Mouse (Mus musculus): ENCODE measurements around the gene Zfp706. TPM values are rescaled to one million over a fixed set of nuclear protein-coding genes. Genes with fewer than 3 reads are reported as not detected.

The Zfp706 gene
- polyA plus RNA-seq, 1 experiment from 2014 or later: 462 TPM

DNA sequence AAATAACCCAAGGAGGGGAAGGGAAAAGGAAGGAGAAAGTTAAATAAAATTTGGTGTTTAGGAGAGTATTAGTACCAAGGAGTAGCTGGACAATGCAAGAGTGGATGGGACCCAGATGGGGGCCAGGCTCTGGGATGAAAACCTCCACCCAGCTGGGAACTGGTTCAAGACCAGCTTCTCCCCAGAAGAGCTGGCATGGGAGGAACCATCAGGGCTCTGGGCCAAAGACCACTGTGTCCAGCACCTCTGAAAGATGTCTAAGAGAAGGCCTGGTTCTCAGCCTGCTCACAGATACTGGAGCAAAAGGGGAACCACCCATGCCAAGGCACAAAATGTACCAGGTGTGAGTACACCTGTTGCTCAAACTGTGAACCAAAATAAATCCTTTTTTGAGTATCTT, 20.4 kb upstream of the Zfp706 start:
- ATAC-seq (replicated peaks; ENCODE audit: low FRiP score, low TSS enrichment, low read depth) (no peak), DNase-seq (ENCODE audit: low spot score) (no peak)
- H3K4me2 ChIP-seq (ENCODE audit: low read length): no peak overlapping the region
- no peak overlapping the region for H3K27ac ChIP-seq (ENCODE audit: low read depth)
- no peaks in the 10 kb centered on the region for H3K36me3 ChIP-seq (ENCODE audit: control insufficient read depth, insufficient read depth, low read length)
- peaks cover 11% of the 10 kb centered on the region; the same call in 1 of the 2 replicates for H3K4me1 ChIP-seq (replicated peaks; ENCODE audit: control insufficient read depth, insufficient read depth, low read length)
- no peaks in the 10 kb centered on the region for H3K27me3 ChIP-seq (replicated peaks; ENCODE audit: control insufficient read depth, insufficient read depth, low read length)
- no peaks in the 10 kb centered on the region for H3K9me3 ChIP-seq (ENCODE audit: control insufficient read depth, low read length)
- H3K9ac ChIP-seq (ENCODE audit: low read length): no peak overlapping the region
- H3K4me3 ChIP-seq (ENCODE audit: low read depth, low read length): no peak overlapping the region

DNA sequence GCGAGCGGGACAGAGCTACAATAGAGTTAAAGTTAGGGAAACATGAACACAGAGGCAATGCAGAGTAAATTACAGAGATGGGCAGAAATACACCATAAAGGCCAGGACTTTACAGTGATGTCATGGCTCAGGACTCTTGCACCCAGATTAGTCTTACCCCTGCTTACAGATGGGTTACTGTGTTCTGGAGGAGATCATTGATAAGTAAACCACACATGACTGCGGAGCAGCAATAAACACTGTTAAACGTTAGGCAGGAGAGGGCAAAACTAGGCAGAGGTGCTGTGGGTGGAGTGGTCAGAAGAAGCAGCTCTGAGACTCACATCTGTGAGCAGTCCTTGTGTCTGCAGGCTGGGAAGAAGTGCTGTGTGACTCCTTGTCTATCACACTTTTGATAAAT, 18.9 kb upstream of the Zfp706 start:
- Histone ChIP-seq H3K9ac (ENCODE audit: low read length) (no peak overlapping the region), H3K4me2 (ENCODE audit: low read length) (no peak overlapping the region), H3K36me3 (ENCODE audit: control insufficient read depth, insufficient read depth, low read length) (no peaks in the 10 kb centered on the region), H3K4me3 (ENCODE audit: low read depth, low read length) (no peak overlapping the region), H3K4me1 (replicated peaks; ENCODE audit: control insufficient read depth, insufficient read depth, low read length) (peaks cover 6% of the 10 kb centered on the region; the same call in 1 of the 2 replicates), H3K27ac (ENCODE audit: low read depth) (no peak overlapping the region), H3K27me3 (replicated peaks; ENCODE audit: control insufficient read depth, insufficient read depth, low read length) (no peaks in the 10 kb centered on the region), H3K9me3 (ENCODE audit: control insufficient read depth, low read length) (no peaks in the 10 kb centered on the region)
- 57% methylated on average over 4 of the region's 4 CpGs for WGBS
- DNase-seq (ENCODE audit: low spot score) (no peak), ATAC-seq (replicated peaks; ENCODE audit: low FRiP score, low TSS enrichment, low read depth) (no peak)

DNA sequence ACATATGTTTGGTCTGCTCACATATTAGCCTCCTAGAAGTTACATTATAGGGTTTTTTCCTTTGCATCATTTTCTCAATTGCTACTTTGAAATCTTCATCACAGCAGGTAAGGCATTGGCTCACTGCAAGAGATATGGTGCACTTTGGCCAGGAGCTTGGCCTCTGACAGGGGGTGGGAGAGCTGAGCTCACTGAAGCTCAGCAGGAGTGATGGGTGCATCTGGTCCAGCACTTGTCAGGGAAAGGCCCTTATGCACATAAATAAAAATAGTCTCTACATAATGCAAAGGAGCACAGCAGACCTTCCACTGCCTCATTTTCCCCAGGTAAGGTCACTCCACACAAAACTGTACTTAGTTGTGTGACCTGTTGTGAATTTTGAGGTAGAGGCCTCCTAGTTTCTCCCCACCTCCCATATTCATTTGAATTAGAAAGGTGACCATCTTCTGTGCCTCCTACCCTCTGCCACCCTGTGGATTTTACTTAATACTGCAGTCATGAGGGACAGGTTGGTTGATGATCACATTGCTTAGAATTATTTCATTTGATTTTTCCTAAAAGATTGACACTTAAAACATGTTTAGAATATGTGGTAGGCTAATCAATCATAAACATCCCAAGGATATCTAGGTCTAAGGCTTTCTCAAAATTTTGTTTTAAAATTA, 13.1 kb upstream of the Zfp706 start:
- H3K9ac ChIP-seq (ENCODE audit: low read length): no peak overlapping the region
- no peak for ATAC-seq (replicated peaks; ENCODE audit: low FRiP score, low TSS enrichment, low read depth)
- no peaks in the 10 kb centered on the region for H3K4me1 ChIP-seq (replicated peaks; ENCODE audit: control insufficient read depth, insufficient read depth, low read length)

DNA sequence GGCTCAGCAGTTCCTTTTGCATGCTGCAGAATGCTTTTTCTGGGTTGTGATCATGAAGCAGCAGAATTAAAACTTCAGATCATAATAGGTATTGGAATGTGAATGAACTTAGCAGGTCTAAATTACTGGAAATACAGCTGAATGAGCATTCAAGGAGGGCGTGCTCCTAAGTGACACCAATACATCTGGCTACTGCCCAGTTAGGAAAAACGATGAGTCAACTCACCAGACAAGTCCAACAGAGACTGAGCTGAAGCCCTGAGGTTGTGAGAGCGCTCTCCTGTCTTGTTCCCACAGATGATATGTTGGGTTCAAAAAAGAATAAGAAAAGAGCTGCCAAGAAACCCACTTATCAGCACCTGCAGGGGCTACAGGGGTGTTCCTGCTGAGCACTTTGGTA, 11.9 kb upstream of the Zfp706 start:
- Histone ChIP-seq H3K36me3 (ENCODE audit: control insufficient read depth, insufficient read depth, low read length) (no peaks in the 10 kb centered on the region), H3K4me3 (ENCODE audit: low read depth, low read length) (no peak overlapping the region), H3K9me3 (ENCODE audit: control insufficient read depth, low read length) (no peaks in the 10 kb centered on the region), H3K4me2 (ENCODE audit: low read length) (no peak overlapping the region), H3K27ac (ENCODE audit: low read depth) (no peak overlapping the region), H3K4me1 (replicated peaks; ENCODE audit: control insufficient read depth, insufficient read depth, low read length) (no peaks in the 10 kb centered on the region), H3K9ac (ENCODE audit: low read length) (no peak overlapping the region), H3K27me3 (replicated peaks; ENCODE audit: control insufficient read depth, insufficient read depth, low read length) (no peaks in the 10 kb centered on the region)
- ATAC-seq (replicated peaks; ENCODE audit: low FRiP score, low TSS enrichment, low read depth) (no peak), DNase-seq (ENCODE audit: low spot score) (no peak)
- whole genome bisulfite sequencing: 83% methylated on average over 3 of the region's 3 CpGs

More for the DNA sequence above, 13.1 kb upstream of the Zfp706 start:
- no peak overlapping the region for H3K4me3 ChIP-seq (ENCODE audit: low read depth, low read length)
- H3K9me3 ChIP-seq (ENCODE audit: control insufficient read depth, low read length): no peaks in the 10 kb centered on the region
- no peak for DNase-seq (ENCODE audit: low spot score)
- no peaks in the 10 kb centered on the region for H3K36me3 ChIP-seq (ENCODE audit: control insufficient read depth, insufficient read depth, low read length)
- no peak overlapping the region for H3K4me2 ChIP-seq (ENCODE audit: low read length)
- H3K27ac ChIP-seq (ENCODE audit: low read depth): no peak overlapping the region
- H3K27me3 ChIP-seq (replicated peaks; ENCODE audit: control insufficient read depth, insufficient read depth, low read length): no peaks in the 10 kb centered on the region

DNA sequence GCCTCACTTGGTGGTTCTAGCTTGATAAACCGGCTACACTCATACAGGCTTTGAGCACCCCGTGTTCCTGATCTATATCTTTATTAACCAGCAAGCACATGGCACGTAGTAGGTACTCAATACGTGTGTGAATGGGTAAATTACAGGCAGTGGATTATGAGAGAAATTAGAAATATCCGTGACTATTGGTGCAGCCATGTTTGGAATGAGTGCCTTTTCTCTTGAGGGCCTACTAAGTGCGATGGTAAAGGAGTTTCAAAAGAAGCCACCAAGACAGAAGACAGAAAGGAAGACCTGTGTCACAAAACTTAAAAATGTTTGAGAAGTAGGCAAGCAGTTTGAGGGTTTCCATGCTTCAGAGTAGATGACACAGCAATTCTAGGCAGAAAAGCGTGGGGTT, 4.3 kb upstream of the Zfp706 start:
- H3K9ac ChIP-seq (ENCODE audit: low read length): no peak overlapping the region
- H3K36me3 ChIP-seq (ENCODE audit: control insufficient read depth, insufficient read depth, low read length): no peaks in the 10 kb centered on the region
- WGBS: 88% methylated on average over 7 of the region's 7 CpGs
- no peaks in the 10 kb centered on the region for H3K27me3 ChIP-seq (replicated peaks; ENCODE audit: control insufficient read depth, insufficient read depth, low read length)
- H3K4me3 ChIP-seq (ENCODE audit: low read depth, low read length): no peak overlapping the region
- no peak for DNase-seq (ENCODE audit: low spot score)
- H3K9me3 ChIP-seq (ENCODE audit: control insufficient read depth, low read length): no peaks in the 10 kb centered on the region
- 0 out of 2 replicates have a peak, but pooled peaks cover 5% of the 10 kb centered on the region for H3K4me1 ChIP-seq (replicated peaks; ENCODE audit: control insufficient read depth, insufficient read depth, low read length)
- H3K27ac ChIP-seq (ENCODE audit: low read depth): no peak overlapping the region
- no peak for ATAC-seq (replicated peaks; ENCODE audit: low FRiP score, low TSS enrichment, low read depth)
- H3K4me2 ChIP-seq (ENCODE audit: low read length): no peak overlapping the region

DNA sequence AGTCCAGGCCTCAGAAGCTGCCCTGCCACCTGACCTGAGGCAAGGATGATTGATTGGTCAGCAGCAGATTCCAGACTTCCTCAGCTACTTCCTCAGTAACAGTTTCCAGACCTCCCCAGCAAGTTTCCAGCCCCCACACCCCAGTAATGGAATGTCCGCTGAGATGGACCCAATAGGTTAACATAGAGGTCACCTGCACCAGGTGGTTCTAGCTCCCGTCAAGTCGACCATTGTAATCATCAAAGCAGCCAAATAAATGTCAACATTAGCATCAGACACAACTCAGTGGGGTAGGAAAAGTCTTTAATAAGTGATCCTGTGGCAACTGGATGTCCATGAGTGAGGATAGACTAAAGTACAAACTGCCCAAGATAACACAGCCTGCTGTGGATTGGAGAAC, 3.7 kb upstream of the Zfp706 start:
- 33% methylated on average over 3 of the region's 3 CpGs for WGBS
- H3K4me1 ChIP-seq (replicated peaks; ENCODE audit: control insufficient read depth, insufficient read depth, low read length): 0 out of 2 replicates have a peak, but pooled peaks cover 5% of the 10 kb centered on the region
- no peak overlapping the region for H3K27ac ChIP-seq (ENCODE audit: low read depth)
- DNase-seq (ENCODE audit: low spot score): no peak
- H3K9me3 ChIP-seq (ENCODE audit: control insufficient read depth, low read length): no peaks in the 10 kb centered on the region
- no peak overlapping the region for H3K4me3 ChIP-seq (ENCODE audit: low read depth, low read length)
- no peak overlapping the region for H3K4me2 ChIP-seq (ENCODE audit: low read length)
- no peak overlapping the region for H3K9ac ChIP-seq (ENCODE audit: low read length)
- no peaks in the 10 kb centered on the region for H3K27me3 ChIP-seq (replicated peaks; ENCODE audit: control insufficient read depth, insufficient read depth, low read length)
- no peaks in the 10 kb centered on the region for H3K36me3 ChIP-seq (ENCODE audit: control insufficient read depth, insufficient read depth, low read length)
- ATAC-seq (replicated peaks; ENCODE audit: low FRiP score, low TSS enrichment, low read depth): no peak

DNA sequence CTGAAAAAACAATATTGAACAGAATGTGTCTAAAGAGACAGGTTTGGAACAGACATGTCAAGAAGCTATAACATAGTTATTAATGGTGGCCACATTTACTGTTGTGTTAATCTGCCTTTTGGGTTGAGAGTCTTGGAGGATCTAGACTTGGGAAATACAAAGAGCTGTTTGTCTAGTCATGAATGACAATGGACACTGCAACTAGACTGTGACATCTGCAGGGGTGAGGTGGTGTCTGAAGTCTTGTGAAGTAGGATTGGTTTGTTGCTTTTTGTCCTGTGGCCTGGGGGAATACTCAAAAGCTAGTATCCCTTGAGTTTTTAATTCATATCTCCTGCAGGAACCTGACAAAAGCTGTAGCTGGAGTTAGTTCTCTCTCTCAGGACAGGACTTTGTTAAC, 973 bp upstream of the Zfp706 start:
- no peak overlapping the region for H3K27ac ChIP-seq (ENCODE audit: low read depth)
- H3K4me2 ChIP-seq (ENCODE audit: low read length): no peak overlapping the region
- ATAC-seq (replicated peaks; ENCODE audit: low FRiP score, low TSS enrichment, low read depth): no peak
- no peaks in the 10 kb centered on the region for H3K9me3 ChIP-seq (ENCODE audit: control insufficient read depth, low read length)
- H3K4me3 ChIP-seq (ENCODE audit: low read depth, low read length): no peak overlapping the region
- H3K36me3 ChIP-seq (ENCODE audit: control insufficient read depth, insufficient read depth, low read length): peaks cover 2% of the 10 kb centered on the region; the same call in 1 of the 2 replicates
- H3K27me3 ChIP-seq (replicated peaks; ENCODE audit: control insufficient read depth, insufficient read depth, low read length): no peaks in the 10 kb centered on the region
- no peak for DNase-seq (ENCODE audit: low spot score)
- H3K9ac ChIP-seq (ENCODE audit: low read length): no peak overlapping the region
- peaks cover 19% of the 10 kb centered on the region for H3K4me1 ChIP-seq (replicated peaks; ENCODE audit: control insufficient read depth, insufficient read depth, low read length)

DNA sequence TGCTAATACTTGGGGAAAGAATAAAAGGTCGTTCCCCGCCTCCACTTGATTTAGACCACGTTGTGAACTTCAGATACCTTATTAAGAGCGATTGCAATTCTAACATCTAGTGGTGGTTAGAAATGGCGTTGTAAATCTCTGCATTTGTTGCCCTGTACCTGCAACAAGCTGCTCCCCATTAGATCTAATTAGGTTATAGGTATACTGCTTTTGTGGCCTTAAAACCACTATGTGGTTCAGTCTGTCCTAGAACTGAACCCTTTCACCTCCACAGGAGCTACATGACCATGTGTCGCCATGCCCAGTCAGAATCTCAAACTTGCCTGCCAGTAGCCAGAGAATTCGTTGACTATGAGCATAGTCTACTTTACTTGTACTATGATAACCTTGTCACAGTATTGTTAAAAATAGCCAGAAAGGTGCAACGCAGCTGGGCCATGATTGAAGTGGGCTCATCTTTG, 416 bp upstream of the Zfp706 start:
- no peak for DNase-seq (ENCODE audit: low spot score)
- ATAC-seq (replicated peaks; ENCODE audit: low FRiP score, low TSS enrichment, low read depth): no peak
- H3K9me3 ChIP-seq (ENCODE audit: control insufficient read depth, low read length): no peaks in the 10 kb centered on the region
- H3K4me1 ChIP-seq (replicated peaks; ENCODE audit: control insufficient read depth, insufficient read depth, low read length): peaks cover 19% of the 10 kb centered on the region
- peaks cover 8% of the 10 kb centered on the region for H3K36me3 ChIP-seq (ENCODE audit: control insufficient read depth, insufficient read depth, low read length)
- peak overlapping the region; percentile 93 for H3K27ac ChIP-seq (ENCODE audit: low read depth)
- H3K27me3 ChIP-seq (replicated peaks; ENCODE audit: control insufficient read depth, insufficient read depth, low read length): no peaks in the 10 kb centered on the region
- WGBS: 31% methylated on average over 8 of the region's 8 CpGs
- peak overlapping the region; percentile 96 for H3K9ac ChIP-seq (ENCODE audit: low read length)
- H3K4me3 ChIP-seq (ENCODE audit: low read depth, low read length): peak overlapping the region; percentile 82
- H3K4me2 ChIP-seq (ENCODE audit: low read length): peak overlapping the region; percentile 76

DNA sequence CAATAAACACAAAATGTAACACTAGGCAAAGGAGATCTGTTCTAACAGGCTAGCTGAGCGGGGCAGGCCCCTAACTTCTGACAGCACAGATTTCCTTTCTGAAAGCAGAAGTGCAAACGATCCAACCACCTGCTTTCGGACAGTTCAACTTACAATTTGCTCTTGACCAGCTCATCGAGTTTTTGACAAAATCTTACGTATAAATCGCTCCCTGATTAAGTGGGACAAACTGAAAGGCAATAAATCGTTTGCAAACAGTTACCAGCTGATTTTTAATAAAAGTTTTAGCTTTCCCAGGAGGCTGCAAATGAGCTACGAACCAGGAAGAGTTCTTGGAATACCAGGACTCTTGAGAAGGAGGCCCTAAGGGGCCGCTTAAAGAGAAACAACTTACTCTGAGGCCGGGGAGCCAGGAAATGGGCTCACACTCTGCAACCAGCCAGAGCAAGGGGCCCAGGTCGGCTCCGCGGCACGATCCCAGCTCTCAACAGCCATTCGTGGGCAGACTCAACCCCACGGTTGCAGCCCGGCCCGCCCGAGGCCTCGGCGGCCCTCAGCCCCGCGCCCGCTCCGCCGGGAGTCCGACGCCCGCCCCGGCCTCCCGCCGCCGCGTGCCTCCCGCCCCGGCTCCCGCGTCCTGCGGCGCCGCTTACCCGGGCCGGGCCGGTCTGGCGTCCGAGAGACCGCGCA, 953 bp downstream of the Zfp706 start:
- Histone ChIP-seq H3K4me2 (ENCODE audit: low read length) (peak overlapping the region; percentile 77), H3K9ac (ENCODE audit: low read length) (peak overlapping the region; percentile 96), H3K4me1 (replicated peaks; ENCODE audit: control insufficient read depth, insufficient read depth, low read length) (peaks cover 19% of the 10 kb centered on the region), H3K4me3 (ENCODE audit: low read depth, low read length) (peak overlapping the region; percentile 82), H3K36me3 (ENCODE audit: control insufficient read depth, insufficient read depth, low read length) (peaks cover 21% of the 10 kb centered on the region), H3K27ac (ENCODE audit: low read depth) (peak overlapping the region; percentile 93), H3K27me3 (replicated peaks; ENCODE audit: control insufficient read depth, insufficient read depth, low read length) (no peaks in the 10 kb centered on the region), H3K9me3 (ENCODE audit: control insufficient read depth, low read length) (no peaks in the 10 kb centered on the region)
- DNase-seq (ENCODE audit: low spot score) (peak; percentile 58), ATAC-seq (replicated peaks; ENCODE audit: low FRiP score, low TSS enrichment, low read depth) (peak; percentile 30)
- WGBS: under 1% methylated on average over 37 of the region's 48 CpGs
